Mouse (Mus musculus) spleen, adult 2 months (tissue): ENCODE measurements around the gene Qrfpr.

Source experiments
- CTCF ChIP-seq: fragments of 200-500 bp; IDR thresholded peaks from 2 replicates; pipeline ENCODE4 v1.5.1; 2011; ENCODE audit warnings: mild to moderate bottlenecking, inconsistent platforms; ENCODE audit not compliant: insufficient read depth, insufficient read length, insufficient replicate concordance; ENCODE audit errors: extremely low read depth
- POLR2A ChIP-seq: fragments of 200-500 bp; IDR thresholded peaks from 2 replicates; pipeline ENCODE4 v1.6.1; 2011; ENCODE audit warnings: low read depth, low read length, inconsistent platforms

DNA sequence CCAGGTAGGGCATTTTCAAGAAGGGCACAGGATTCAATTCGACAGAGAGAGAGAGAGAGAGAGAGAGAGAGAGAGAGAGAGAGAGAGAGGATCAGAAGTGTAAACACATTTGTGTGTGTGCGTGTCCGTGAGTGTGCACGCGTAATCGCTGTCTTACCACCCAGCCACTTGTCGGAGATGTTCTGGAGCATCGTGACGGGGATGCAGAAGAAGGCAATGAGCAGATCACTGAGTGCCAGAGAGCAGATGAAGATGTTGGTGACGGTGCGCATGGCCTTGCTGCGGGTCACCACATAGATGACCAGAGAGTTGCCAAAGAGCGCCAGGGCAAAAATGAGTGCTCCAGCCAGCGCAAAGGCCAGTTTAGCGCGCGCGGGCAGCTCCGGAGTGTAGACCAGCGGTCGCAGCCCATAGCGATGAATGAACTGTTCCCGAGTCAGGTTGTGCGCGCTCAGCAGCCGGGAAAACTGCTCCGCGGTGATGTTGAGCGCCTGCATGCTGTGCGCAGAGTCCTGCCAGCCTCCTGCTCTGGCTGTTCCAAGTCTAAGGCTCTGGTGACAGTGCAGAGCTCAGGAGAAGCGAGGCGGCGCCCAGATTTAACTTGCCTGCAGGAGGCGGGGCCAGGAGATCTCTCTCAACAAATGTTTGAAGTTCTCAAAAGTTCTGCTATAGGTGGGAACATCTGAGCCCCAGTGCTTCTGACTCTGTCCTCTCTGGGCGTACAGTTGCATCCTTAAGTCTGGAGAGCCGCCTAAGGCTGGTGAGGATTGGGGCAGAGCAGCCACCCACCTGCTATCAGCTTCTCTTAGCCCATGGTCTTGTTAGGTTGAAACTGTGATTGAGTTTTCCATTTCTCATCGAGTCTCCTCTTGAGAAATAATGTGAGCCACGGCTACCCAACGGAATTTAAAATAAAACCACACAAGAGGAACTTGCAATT is at the start of gene Qrfpr:
- TF ChIP-seq CTCF = no peak
- TF ChIP-seq POLR2A = no peak
